Mouse (Mus musculus) myocyte (in vitro differentiated cells): Measurements from ENCODE around the gene Mgst3. TPM values are rescaled to one million over a fixed set of nuclear protein-coding genes. Genes with fewer than 3 reads are reported as not detected.

Experiments
- H3K27me3 ChIP-seq: one replicate; pipeline ENCODE4 v1.6.1; 2011; ENCODE audit not compliant: control insufficient read depth, insufficient read depth, insufficient read length
- H3K36me3 ChIP-seq: one replicate; pipeline ENCODE4 v1.6.1; 2011; ENCODE audit not compliant: control insufficient read depth, insufficient read depth
- H3K4me2 ChIP-seq: one replicate; pipeline ENCODE4 v1.6.1; 2011; ENCODE audit warnings: low read depth, control low read depth
- H3K4me3 ChIP-seq: one replicate; pipeline ENCODE4 v1.5.1; 2011; ENCODE audit warnings: mild to moderate bottlenecking, control low read depth, moderate library complexity
- H3K79me2 ChIP-seq: one replicate; pipeline ENCODE4 v1.6.1; 2011; ENCODE audit not compliant: control insufficient read depth, insufficient read depth
- H3ac ChIP-seq: one replicate; pipeline ENCODE4 v1.6.1; 2011; ENCODE audit not compliant: control insufficient read depth, insufficient read length
- CEBPB ChIP-seq: IDR thresholded peaks from 2 replicates; pipeline ENCODE4 v1.6.1; 2011; ENCODE audit warnings: mild to moderate bottlenecking, moderate library complexity; ENCODE audit not compliant: poor library complexity, insufficient read depth, severe bottlenecking
- E2F4 ChIP-seq: IDR thresholded peaks from one replicate; pipeline ENCODE4 v1.6.1; 2011; ENCODE audit warnings: mild to moderate bottlenecking, control low read depth, moderate library complexity; ENCODE audit not compliant: insufficient read depth
- MAX ChIP-seq: IDR thresholded peaks from one replicate; pipeline ENCODE4 v1.6.1; 2011; ENCODE audit warnings: low read depth, mild to moderate bottlenecking, control low read depth
- MYOD1 ChIP-seq, 3 experiments: IDR thresholded peaks; one replicate each; pipeline ENCODE4 v1.6.1; 2011; ENCODE audit warnings: control low read depth in 2 of 3, low read depth in 2 of 3, mild to moderate bottlenecking in 2 of 3, moderate library complexity in 1 of 3; ENCODE audit not compliant: insufficient read length in 2 of 3, control insufficient read depth in 1 of 3
- MYOG ChIP-seq, 3 experiments: IDR thresholded peaks; one replicate each; pipeline ENCODE4 v1.6.1; 2011; ENCODE audit warnings: control low read depth in 2 of 3, low read depth in 2 of 3, mild to moderate bottlenecking in 2 of 3; ENCODE audit not compliant: insufficient read length in 2 of 3, control insufficient read depth in 1 of 3, insufficient read depth in 1 of 3
- POLR2A ChIP-seq: IDR thresholded peaks from one replicate; pipeline ENCODE4 v1.6.1; 2011; ENCODE audit warnings: low read depth, mild to moderate bottlenecking, control low read depth, moderate library complexity; ENCODE audit not compliant: insufficient read length
- POLR2AphosphoS2 ChIP-seq: IDR thresholded peaks from one replicate; pipeline ENCODE4 v1.6.1; 2011; ENCODE audit warnings: low read depth, control low read depth; ENCODE audit not compliant: insufficient read length
- REST ChIP-seq: IDR thresholded peaks from one replicate; pipeline ENCODE4 v1.6.1; 2011; ENCODE audit warnings: mild to moderate bottlenecking, control low read depth, moderate library complexity; ENCODE audit not compliant: insufficient read depth, insufficient read length
- SRF ChIP-seq: IDR thresholded peaks from one replicate; pipeline ENCODE4 v1.6.1; 2011; ENCODE audit warnings: low read depth; ENCODE audit not compliant: control insufficient read depth, insufficient read length
- TCF12 ChIP-seq: IDR thresholded peaks from one replicate; pipeline ENCODE4 v1.6.1; 2011; ENCODE audit warnings: mild to moderate bottlenecking, control low read depth; ENCODE audit not compliant: poor library complexity, insufficient read depth, severe bottlenecking
- TCF3 ChIP-seq: IDR thresholded peaks from one replicate; pipeline ENCODE4 v1.6.1; 2011; ENCODE audit warnings: low read depth, control low read depth; ENCODE audit not compliant: insufficient read length
- USF1 ChIP-seq: IDR thresholded peaks from one replicate; pipeline ENCODE4 v1.6.1; 2011; ENCODE audit warnings: low read depth, mild to moderate bottlenecking, control low read depth, moderate library complexity
- polyA plus RNA-seq: library from polyadenylated mRNA; unstranded; fragments of >200 nt; fragmentation: generic; extraction: Trizol; gene quantifications from one replicate; pipeline ENCODE4 v1.2.1, GENCODE M21; 2012; ENCODE audit warnings: missing spikeins

Mgst3 gene
- polyA plus RNA-seq, 1 experiment = 62.0 TPM

DNA sequence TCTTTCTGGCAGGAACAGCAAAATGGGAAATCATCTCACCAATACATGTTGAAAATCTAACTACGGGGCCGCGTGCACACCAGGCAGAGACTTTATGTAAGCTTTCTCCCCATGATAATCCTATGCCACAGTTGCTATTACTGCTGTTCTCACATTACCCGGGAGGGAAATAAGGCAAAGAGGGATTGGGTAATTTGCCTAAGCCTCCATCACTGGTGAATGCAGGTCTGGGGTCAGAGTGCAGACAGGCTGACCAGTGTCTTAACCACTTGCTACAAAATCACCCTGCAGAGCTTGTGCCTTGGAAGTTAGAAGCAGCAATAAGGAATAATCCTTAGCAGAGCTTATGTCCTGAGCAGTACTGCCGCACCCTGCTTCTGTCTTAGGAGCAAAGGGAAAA lies 8.0 kb downstream of the Mgst3 start:
- TF ChIP-seq CEBPB (no peak), POLR2A (no peak), REST (no peak), MYOG (IDR thresholded peaks at IDR 0.05; ENCODE audit: control insufficient read depth in 1 of 3, insufficient read depth in 1 of 3, insufficient read length in 2 of 3, low read depth in 2 of 3) (no peak), SRF (no peak), MYOD1 (IDR thresholded peaks at IDR 0.05; ENCODE audit: control insufficient read depth in 1 of 3, insufficient read length in 2 of 3, low read depth in 2 of 3) (no peak), TCF3 (no peak)
- Histone ChIP-seq H3K36me3 (no peaks in the 10 kb centered on the region), H3K4me3 (no peak overlapping the region), H3K4me2 (no peak overlapping the region), H3K79me2 (no peaks in the 10 kb centered on the region), H3ac (no peak overlapping the region), H3K27me3 (no peaks in the 10 kb centered on the region)

DNA sequence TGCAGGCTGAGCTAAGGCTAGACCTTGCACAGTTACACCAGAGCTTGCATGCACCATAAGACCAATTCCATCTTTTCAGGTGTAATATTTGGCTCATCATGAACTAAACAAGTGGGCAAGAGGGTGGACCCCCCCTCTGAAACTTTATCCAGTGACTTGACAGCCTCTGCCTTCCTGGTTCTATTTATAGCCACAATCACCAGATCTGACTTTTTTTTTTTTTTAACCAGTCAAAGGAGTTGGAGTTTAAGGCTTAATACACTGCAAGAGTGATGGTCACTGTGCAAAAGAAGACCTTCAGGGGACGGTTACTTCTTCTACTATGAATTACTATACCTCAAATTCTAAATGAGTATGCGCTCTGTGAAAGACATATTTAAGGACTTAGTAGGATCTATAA lies 8.4 kb downstream of the Mgst3 start:
- H3K4me3 ChIP-seq = no peak overlapping the region
- TF ChIP-seq MAX (no peak), MYOD1 (IDR thresholded peaks at IDR 0.05; ENCODE audit: control insufficient read depth in 1 of 3, insufficient read length in 2 of 3, low read depth in 2 of 3) (no peak), E2F4 (no peak), MYOG (IDR thresholded peaks at IDR 0.05; ENCODE audit: control insufficient read depth in 1 of 3, insufficient read depth in 1 of 3, insufficient read length in 2 of 3, low read depth in 2 of 3) (no peak), USF1 (no peak), REST (no peak), SRF (no peak), TCF3 (no peak), TCF12 (no peak), POLR2AphosphoS2 (no peak), POLR2A (no peak), CEBPB (no peak)
- no peak overlapping the region for H3K4me2 ChIP-seq
- H3ac ChIP-seq = no peak overlapping the region
- H3K27me3 ChIP-seq = no peaks in the 10 kb centered on the region
- no peaks in the 10 kb centered on the region for H3K79me2 ChIP-seq
- no peaks in the 10 kb centered on the region for H3K36me3 ChIP-seq

DNA sequence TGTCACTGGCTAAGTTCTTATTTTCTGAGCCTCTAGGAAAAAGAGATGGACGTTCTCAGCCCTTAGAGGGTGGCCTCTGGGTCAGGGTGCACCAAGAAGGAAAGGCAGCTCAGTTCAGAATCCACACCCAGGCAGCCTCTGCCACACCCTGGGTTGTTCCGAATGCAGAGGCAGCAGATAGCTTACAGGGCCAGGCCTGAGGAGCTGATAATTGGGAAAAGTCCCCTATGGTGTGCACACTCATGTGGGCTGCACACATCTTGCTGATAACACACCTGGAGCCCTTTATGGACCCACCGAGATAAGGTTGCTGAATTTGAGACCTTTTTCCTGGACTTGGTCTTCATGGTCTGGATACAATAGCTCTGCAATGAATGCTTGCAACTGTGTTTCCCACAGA lies 9.5 kb downstream of the Mgst3 start:
- no peaks in the 10 kb centered on the region for H3K79me2 ChIP-seq
- no peaks in the 10 kb centered on the region for H3K27me3 ChIP-seq
- no peak overlapping the region for H3ac ChIP-seq
- H3K4me2 ChIP-seq = no peak overlapping the region
- H3K4me3 ChIP-seq = no peak overlapping the region
- TF ChIP-seq MYOG (IDR thresholded peaks at IDR 0.05; ENCODE audit: control insufficient read depth in 1 of 3, insufficient read depth in 1 of 3, insufficient read length in 2 of 3, low read depth in 2 of 3) (peak in 1 of 3 experiments; percentile 36), MYOD1 (IDR thresholded peaks at IDR 0.05; ENCODE audit: control insufficient read depth in 1 of 3, insufficient read length in 2 of 3, low read depth in 2 of 3) (no peak)
- H3K36me3 ChIP-seq = no peaks in the 10 kb centered on the region

DNA sequence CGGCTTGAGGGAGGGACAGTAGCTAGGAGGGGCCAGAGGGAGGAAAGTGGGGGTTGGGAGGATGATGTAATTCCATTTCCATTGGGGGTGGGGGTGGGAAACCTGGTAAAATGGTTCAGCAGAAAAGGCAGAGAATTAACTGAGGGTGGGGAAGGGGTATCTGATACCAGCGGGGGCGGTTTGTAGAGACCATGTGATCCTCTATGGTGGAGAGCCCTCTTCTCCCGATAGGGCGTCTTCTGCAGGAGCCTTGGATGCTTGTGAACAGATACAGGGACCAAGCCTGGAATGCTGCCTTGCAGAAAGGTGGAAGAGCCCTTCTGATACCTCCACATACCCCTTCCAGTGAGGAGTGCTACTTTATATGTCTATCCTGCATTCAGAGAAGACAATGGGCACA lies 10.5 kb downstream of the Mgst3 start:
- Histone ChIP-seq H3ac (no peak overlapping the region), H3K4me2 (no peak overlapping the region), H3K4me3 (no peak overlapping the region), H3K79me2 (no peaks in the 10 kb centered on the region), H3K27me3 (no peaks in the 10 kb centered on the region), H3K36me3 (no peaks in the 10 kb centered on the region)
- no peak for TF ChIP-seq POLR2A
- no peak for TF ChIP-seq TCF3
- no peak for TF ChIP-seq MAX
- no peak for TF ChIP-seq USF1
- TF ChIP-seq SRF = no peak
- TF ChIP-seq POLR2AphosphoS2 = no peak
- no peak for TF ChIP-seq E2F4
- TF ChIP-seq CEBPB = no peak
- no peak for TF ChIP-seq REST
- TF ChIP-seq TCF12 = no peak
- TF ChIP-seq MYOG (IDR thresholded peaks at IDR 0.05; ENCODE audit: control insufficient read depth in 1 of 3, insufficient read depth in 1 of 3, insufficient read length in 2 of 3, low read depth in 2 of 3) = no peak
- no peak for TF ChIP-seq MYOD1 (IDR thresholded peaks at IDR 0.05; ENCODE audit: control insufficient read depth in 1 of 3, insufficient read length in 2 of 3, low read depth in 2 of 3)

DNA sequence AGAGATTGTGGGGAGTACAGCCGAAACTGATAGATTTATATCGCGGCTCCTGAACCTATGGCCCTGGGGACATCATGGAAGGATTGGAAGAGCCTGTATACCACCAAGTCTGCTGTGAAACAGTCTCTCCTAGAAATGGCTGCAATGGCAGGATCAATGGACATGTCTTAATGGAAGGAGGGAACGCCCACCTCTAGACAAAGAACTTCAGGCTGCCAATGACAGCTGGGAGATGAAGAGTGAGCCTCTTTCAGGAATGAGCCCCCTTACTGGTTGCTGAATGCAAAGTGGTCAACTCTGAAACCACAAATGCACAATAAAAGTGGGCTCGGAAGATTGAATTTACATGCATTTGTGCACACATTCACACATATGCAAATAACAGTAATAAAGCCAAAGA lies 10.9 kb downstream of the Mgst3 start:
- Histone ChIP-seq H3K36me3 (no peaks in the 10 kb centered on the region), H3K4me2 (no peak overlapping the region), H3K79me2 (no peaks in the 10 kb centered on the region), H3K4me3 (no peak overlapping the region), H3K27me3 (no peaks in the 10 kb centered on the region), H3ac (no peak overlapping the region)
- no peak for TF ChIP-seq POLR2AphosphoS2
- no peak for TF ChIP-seq MAX
- no peak for TF ChIP-seq CEBPB
- TF ChIP-seq TCF12 = no peak
- TF ChIP-seq MYOD1 (IDR thresholded peaks at IDR 0.05; ENCODE audit: control insufficient read depth in 1 of 3, insufficient read length in 2 of 3, low read depth in 2 of 3) = no peak
- no peak for TF ChIP-seq POLR2A
- TF ChIP-seq E2F4 = no peak
- no peak for TF ChIP-seq MYOG (IDR thresholded peaks at IDR 0.05; ENCODE audit: control insufficient read depth in 1 of 3, insufficient read depth in 1 of 3, insufficient read length in 2 of 3, low read depth in 2 of 3)
- no peak for TF ChIP-seq TCF3
- TF ChIP-seq SRF = no peak
- TF ChIP-seq USF1 = no peak
- no peak for TF ChIP-seq REST
